Mouse (Mus musculus) small intestine, adult 2 months (tissue): ENCODE measurements around the gene Taok3.

ENCODE experiments used
- CTCF ChIP-seq: fragments of 200-500 bp; IDR thresholded peaks from 2 replicates; pipeline ENCODE4 v1.5.1; 2012; ENCODE audit warnings: low read depth, mild to moderate bottlenecking, control low read depth, inconsistent platforms, low read length, moderate library complexity, mixed read lengths; ENCODE audit not compliant: insufficient replicate concordance, insufficient read length; ENCODE audit errors: extremely low read depth
- POLR2A ChIP-seq: fragments of 200-500 bp; IDR thresholded peaks from 2 replicates; pipeline ENCODE4 v1.6.1; 2012; ENCODE audit warnings: low read depth, mild to moderate bottlenecking, control low read depth, inconsistent platforms, low read length, moderate library complexity

DNA sequence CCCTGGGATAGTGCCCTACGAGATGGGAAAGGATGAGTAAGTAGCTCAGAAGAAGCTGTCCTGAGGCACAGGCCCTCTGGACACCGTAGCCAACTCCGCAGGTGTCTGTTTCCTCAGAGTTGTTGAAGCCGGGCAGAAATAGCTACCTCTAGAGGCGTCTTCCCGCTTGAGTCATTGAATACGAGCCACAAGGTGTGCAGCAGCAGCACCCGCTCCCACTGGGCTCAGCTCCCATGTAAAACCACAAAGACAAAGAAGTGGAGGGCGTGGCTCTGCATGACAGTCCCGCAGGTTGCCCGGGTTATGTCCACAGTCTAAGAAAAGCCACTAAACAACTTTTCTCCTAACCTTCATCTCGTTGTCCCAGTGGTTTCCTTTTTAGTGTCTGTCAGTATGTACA lies 111.1 kb downstream of the Taok3 start:
- no peak for TF ChIP-seq POLR2A
- no peak for TF ChIP-seq CTCF
